Mouse (Mus musculus) megakaryocyte, adult 5-6 weeks (primary cell): ENCODE results near the gene Gstk1. TPM values are rescaled to one million over a fixed set of nuclear protein-coding genes. Genes with fewer than 3 reads are reported as not detected.

Experiments used
- ATAC-seq: 2 replicates; pipeline ENCODE4 v1.8.0; 2016; ENCODE audit warnings: mild to moderate bottlenecking, inconsistent platforms; ENCODE audit not compliant: poor library complexity, severe bottlenecking
- total RNA-seq, 2 experiments: library from RNA; stranded (forward) in 1 of 2; stranded (reverse) in 1 of 2; fragments of 153-499, 151-499 nt in 1 of 2; fragments of 221-1000, 200-1000 nt in 1 of 2; gene quantifications; 2 replicates each; pipeline versions ENCODE4 v1.2.3 to v1.2.4; 2015 to 2017

Gstk1 gene
- total RNA-seq (2015) = 15.4 and 18.6 TPM in 2 replicates
- total RNA-seq (2017) = 6.7 and 9.4 TPM in 2 replicates

DNA sequence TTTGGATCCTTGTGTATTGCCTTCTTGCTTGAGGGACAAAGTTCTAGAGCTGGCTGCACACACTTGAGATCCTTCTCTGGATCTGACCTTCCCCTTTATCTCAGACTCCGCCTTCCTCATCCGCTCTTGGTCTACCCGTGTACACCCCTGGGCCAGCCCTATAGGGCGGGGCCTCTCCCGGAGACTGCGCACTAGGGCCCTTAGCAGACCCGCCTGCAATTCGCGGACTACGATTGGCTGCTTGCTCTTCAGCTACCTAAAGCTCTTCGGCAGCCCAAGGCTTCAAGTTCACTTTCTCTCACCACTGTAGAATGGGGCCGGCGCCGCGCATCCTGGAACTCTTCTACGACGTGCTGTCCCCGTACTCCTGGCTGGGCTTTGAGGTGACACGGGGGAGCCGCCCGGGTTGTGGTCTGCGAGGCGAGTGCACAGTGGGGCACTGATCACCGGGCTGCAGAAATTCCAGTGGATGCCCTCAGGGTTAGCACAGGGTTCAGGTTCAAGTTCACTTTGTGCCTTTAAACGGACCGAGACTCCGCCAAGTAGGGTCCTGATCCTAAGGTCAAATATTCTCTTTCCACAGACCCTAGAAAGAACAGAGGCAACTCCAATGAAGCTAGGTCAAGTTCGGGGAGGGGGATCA lies at the start of gene Gstk1:
Gene Gstk1 (plus strand): TSS at position 225 of the 643 bp plus-strand sequence.
- peak; percentile 99 for ATAC-seq

DNA sequence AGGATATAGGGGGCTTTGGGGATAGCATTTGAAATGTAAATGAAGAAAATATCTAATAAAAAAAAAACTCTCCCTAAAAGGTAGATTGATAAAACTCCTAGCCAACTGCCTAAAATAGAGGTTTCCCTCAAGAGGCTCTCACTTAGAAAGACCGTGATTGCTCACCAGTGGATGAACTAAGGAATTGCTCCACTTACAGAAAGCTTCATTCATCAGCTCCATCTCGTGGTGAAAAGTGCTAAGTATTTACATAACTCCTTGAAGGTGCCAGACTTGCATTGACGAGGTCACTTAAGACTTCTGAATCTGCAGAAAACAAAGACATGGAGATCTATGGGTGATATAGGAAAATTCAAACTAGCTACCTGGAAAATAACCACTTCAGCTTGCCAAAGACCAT lies 48.0 kb upstream of the Gstk1 start:
- no peak for ATAC-seq

DNA sequence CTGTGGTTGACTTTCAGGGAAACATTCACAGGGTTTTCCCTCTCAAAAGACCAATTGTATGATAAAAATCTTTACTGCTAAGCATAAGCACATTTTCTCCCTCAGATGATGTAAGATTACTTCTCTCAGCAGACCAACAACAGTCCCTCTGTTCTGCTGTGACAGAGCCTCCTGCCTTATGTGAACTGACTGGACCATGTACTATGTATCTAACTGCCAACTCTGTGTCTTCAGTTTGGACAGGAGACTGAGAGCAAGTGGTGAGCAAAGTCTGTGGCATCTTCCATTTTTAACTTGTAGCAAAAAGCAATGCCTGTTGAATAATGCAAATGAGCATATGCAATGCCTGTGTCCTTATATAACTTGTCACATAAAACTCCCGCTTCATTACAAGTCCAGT lies 46.2 kb upstream of the Gstk1 start:
- ATAC-seq = no peak

DNA sequence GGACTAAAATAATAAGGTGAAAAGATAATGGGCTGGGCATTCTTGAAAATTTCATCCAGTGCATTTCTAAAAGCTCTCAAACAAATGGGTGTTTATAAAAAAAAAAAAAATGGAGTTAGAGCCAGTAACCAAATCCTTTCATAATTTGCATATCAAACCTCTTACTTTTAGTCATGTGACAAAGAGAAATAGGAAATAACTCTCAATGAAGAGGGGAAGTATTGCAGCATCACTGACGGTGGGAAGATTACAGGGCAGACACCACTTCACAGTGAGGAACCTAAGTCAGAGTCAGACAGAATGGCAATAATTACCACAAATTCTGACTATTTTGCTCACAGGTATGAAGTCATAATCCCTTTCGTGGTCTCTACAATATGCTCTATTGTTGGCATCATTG lies 30.7 kb upstream of the Gstk1 start, which contains the start of gene Tas2r144:
Gene Tas2r144 (plus strand): TSS at position 301 of the 400 bp plus-strand sequence.
- ATAC-seq = no peak

DNA sequence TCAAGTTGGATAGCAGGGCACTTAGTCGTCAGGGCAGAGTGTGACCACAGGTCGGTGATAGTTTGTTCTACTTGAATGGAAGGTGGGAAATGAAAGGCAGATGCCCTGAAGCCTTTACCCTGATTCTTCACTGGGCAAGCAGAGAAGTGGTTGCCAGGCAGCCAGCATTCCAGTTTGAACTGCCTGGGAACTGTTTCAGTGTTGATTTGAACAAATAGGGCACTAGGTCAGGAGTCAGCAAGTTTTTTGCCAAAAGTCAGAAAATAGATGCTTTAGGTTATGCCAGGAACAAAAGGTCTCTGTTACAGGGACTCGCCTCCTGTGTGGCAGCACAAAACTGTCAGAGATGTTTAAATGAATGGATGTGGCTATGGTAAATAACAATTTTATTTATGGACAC lies 23.4 kb upstream of the Gstk1 start:
- no peak for ATAC-seq

DNA sequence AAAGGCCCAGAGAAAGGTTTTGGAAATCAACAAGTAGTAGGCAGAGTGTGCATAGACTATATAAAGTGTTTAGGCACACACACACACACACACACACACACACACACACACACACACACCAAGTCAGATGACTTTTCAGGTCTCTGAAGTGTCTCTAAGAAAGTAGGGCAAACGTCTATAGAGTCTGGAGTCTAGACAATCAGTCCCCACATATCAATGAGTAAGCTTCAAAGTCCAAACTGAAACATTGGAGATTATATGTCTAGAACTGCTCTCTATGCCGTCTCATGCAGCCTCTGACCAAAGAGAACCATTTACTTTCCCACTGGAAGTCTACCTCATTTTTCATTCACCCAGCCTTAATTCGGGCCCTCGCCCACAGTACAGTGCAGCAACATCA lies 20.7 kb upstream of the Gstk1 start:
- no peak for ATAC-seq

DNA sequence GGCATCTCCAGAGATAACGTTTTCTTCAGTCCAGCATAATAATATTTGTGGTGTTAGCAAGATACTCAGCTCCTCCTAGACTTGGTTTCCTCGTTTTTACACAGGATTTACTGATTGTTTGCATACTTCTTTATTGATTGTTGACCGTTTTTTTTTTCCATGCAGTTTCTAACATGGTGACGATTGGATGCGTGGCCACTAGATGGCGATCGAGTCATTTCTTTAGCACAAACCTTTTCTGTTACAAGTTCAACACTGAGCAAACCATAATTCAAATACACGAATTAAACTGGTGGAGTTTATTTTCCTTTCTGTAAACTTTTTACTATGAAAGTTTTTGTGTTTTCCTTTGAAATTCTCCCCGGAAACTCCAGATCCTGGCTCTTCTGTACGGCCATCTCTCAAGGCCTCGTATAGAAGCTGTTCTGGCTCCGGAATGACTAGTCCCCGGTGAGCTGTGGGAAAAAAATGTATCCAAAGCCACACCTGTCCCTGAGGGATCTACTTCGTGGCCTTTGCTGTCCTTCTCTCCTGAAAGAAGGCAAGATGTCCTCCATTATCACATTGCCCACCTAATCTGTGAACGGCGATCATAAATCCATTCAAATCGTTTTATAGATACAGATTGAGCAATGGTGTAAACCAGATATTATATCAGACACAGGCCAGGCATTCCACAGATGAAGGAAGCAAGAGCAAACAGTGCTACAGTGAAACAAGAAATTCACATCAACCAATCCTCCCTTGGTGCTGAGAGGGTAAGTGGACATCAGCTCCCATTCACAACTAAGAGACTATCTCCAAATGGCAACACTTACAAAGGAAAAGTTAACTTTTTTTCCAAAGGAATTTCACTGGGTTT lies 18.3 kb upstream of the Gstk1 start:
- ATAC-seq = peak; percentile 86

DNA sequence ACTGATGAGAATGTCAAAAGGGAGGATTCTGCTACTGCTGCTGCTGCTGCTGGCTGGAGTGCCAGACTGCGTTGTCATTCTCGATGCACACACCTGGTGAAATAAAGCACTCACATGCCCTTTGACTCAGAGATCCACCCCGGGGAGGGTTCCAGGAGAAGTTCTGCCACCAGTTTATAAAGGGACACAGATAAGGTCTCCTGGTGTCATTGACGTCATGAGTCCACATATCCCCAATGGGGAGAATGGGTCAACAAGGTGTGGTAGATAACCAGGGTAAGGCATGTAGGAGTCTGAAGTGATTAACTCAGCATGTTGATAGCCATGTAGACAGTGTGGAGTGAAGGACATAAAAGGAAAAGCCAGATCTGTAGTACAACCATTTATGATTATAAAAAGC lies 16.1 kb upstream of the Gstk1 start:
- ATAC-seq = no peak

DNA sequence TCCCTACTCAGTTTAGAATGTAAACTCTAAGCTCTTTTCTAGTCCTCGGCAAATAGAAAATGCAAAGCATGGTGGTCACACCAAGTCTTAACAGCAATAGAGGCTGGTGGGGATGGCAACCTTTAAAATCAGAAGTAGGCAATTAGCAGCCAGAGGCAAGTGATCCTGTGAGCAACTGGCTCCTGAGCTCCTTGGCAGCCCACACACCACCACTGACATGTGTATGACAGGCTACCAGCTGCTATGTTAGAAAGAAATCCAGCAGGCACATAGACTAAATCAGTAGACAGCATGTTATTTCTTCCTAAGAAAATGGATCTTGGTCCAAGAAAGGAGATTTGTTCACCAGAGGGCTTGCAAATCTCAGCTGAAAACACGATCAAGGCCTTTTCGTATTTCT lies 14.5 kb upstream of the Gstk1 start:
- no peak for ATAC-seq

DNA sequence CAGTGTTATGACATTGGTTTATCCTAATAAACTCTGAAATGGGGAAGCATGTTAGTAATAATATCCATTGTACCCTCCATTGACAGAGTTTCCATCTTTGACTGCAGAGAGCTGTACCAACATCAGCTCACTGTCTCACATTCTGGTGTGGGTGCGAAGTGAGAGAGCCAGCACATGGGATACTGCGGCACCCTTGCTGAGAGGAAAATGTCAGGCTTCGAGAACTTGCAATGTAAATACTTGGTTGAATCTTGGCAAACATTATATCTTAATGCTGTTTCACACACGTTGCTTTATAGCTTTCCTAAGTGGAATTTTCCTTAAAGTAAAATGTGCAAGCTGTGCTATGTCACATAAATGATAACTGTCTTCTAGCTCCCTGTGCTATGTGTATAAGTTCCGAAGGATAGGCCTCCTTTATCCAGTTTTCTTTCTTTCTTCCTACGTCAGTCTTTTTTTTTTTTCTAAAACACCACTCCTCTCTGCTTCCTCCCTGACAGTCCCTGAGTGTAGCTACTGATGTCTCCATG lies 8.4 kb upstream of the Gstk1 start:
- no peak for ATAC-seq

DNA sequence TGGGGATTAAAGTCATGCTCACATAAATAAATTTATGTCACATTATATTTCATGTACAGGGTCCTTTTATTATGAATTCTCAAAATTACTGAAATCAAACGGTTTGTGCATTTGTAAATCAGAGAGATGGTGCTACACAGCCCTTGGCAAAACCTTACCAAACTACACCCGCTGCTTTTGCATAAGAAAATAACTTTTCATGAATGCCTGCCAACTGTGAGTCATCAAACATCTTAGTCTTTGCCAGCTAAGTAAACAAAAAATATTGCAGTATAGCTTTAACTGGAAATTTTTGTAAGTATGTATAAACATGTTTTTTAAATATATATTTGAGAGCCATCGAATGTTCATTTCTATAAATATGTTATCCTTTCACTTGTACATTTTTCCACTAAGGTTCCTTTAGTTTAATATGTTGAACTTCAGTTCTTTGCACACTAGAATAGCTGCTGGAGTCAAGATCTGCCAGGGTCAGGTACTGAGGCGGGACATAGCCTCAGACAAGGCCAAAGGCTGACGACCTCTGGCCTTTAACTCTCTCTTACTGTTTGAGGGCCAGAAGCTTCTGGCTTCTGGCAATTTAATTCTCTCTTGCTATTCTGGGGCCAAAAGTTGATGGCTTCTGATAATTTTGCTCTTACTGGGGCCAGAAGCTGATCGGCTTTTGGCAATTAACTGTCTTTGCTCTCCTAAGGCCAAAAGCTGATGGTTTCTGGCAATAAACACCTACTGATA lies 4.3 kb upstream of the Gstk1 start:
- ATAC-seq = no peak

DNA sequence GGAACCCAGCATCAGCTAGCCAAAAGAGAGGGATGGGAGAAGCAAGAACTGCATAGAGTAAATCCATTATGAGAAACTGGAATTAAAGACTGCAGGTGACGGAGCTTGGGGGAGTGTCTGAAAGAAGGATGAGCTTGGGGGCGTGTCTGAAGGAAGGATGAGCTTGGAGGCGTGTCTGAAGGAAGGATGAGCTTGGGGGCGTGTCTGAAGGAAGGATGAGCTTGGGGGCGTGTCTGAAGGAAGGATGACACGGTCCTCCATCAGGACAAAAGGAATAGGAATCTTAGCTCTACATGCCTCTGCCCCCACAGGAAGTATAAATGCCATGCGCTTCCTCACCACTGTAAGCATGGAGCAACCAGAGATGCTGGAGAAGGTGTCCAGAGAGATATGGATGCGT lies 1.4 kb downstream of the Gstk1 start:
- ATAC-seq = no peak

DNA sequence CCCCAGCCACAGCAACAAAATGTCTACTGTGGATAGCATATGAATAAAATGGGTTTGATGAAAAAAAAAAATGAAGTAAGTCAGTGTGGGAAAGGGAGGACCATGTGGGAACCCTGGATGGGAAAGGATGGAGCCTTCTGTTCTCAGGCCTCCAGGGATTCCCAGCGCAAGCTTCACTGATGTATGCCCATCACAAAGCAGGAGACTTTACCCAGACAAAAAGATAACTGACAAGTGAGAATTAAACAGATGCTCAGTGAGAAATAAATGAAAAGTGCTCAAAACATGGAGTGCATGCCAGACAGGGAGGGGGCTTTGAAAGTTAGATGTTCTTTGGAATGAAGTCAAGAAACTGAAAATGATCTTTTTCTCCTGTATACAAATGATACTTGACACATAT lies 2.2 kb downstream of the Gstk1 start:
- no peak for ATAC-seq

DNA sequence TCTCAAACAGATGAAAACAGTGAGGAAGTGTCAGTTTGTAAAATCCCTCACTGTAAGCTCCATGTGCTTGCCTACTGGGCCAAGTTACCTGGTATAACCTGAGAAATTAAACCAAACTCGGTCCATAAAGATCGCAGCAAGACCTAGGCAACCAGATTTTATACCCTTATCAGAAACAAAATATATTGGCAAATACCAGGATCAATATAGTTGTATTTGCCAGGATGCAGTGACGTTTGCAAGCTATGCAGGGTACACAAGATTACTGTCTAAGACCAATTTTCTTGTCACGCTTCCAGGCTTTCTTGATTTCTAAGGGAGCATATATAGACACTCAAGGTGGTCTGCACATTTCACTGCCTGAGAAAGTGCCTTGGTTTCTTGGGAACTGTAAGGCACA lies 6.1 kb downstream of the Gstk1 start:
- ATAC-seq = no peak

DNA sequence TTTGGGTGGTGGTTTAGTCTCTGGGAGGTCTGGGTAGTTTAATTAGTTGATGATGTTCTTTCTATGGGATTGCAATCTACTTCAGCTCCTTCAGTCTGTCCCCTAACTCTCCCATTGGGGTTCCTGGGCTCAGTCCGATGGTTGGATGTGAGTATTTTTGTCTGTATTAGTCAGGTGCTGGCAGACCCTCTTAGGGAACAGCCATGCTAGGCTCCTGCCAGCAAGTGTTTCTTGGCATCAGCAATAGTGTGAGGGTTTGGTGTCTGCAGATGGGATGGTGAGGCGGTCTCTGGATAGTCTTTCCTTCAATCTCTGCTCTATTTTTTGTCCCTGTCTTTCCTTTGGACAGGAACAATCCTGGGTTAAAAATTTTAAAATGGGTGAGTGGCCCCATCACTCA lies 7.4 kb downstream of the Gstk1 start:
- no peak for ATAC-seq

DNA sequence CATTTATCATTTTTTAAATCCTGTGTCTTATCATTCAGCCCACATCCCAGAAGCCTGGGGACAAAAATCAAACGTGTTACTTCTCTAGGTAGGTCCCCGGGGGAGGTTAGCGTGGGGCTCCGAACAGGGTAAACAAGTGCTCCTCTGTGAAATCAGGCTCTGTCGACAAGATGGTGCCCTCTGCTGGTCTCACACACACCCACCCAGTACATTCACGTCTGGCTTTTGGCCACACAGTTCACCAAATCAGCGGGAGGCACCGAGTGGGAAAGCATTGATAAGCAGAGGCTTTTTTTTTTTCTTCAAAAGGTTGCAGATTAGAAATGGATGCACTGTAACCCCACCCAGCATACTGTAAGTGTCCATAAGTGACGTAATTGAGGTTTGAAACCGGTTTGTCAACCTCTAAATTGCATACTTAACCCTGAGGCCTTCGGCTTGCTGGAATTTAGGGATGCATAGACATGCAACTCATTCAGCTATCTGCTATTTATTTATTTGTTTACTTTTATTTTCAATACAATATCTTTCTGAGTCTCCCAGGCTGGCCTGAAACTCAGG lies 11.6 kb downstream of the Gstk1 start:
- ATAC-seq = peak; percentile 93

DNA sequence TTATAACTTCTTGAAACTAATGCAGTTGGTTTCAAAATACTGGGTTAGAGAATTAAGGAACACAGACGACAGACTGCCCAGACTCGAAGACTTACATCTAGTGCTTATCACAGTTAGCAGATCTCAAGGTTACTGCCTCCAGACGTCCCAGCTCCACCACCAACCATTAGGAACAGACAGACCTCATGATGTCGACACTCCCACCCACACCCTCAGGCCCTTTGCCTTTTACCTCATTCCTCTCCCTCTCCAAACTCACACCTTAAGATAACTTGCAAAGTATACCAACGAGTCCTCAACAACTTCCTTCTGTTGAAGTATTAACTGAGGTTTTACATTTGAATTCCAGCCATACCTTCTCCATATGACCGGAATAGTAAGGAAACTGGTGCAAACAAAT lies 14.7 kb downstream of the Gstk1 start:
- ATAC-seq = no peak

DNA sequence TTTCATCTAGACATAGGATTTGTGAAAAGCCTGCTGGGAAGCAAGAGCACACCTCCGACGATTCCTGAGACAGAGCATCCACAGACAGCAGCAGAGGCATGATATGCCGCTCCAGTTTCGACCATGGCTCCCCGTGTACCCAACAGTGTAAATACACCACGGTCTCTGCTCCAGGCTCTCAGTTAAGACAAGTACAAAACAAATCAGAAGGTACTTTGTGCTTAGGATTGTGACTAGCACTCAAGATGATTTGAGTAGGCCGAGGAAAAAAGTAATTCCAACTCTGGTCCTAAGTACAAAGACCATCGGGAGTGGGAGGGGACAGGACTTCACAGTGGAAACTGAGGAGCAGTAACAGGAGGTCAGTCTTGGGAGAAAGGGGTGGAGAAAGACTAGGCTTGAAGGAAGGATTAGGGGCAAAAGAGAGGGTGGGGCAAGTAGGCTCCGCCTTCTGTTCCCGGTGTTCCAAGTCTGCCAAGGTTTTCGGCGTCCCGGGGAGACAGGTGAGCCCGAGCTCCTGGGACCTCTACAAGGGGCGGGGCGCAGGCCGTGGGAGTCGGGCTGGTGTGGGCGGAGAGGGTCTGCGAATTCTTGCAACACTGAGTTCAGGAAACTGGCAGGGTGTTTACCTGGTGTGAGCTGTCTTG lies 15.9 kb downstream of the Gstk1 start, which contains the start of gene Tmem139:
Gene Tmem139 (plus strand): TSS at position 447 of the 647 bp plus-strand sequence.
- no peak for ATAC-seq

DNA sequence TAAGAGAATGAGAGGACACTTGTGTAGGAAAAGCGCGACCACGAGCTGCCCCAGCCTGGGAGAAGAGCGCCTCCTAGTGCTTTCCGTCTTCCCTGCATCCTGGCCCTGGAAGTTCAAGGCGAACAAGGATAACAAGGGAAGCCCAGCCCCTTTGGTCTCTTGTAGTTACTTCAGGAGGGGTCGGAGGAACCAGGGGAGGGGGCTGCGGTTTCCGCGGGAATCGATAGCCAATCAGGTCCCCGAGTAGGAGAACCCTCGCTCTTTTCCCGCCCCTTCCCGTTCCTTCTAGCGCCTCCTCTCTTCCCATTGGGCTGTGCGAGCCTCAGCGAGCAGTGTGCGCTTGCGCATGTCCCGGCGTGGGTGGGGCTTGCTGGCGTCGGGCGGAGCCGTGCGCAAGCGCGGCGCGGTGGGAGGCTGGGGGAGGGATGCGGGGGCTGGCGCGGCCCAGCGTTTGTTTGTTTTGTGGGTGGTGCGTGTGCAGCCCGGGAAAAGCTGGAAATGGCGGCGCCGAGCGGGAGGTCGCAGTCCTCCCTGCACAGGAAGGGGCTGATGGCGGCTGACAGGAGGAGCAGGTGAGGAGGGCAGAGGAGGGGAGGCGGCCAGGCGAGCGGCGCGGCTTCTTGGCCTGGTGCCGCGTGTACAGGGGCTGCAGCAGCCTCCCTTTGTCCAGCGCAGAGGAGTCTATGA lies 19.0 kb downstream of the Gstk1 start, which contains the start of gene Casp2:
Gene Casp2 (plus strand): TSS at position 360 of the 687 bp plus-strand sequence.
- peak; percentile 90 for ATAC-seq
